Mouse (Mus musculus): ENCODE results near the gene Ptpn1.

- TF ChIP-seq CTCF (IDR thresholded peaks at IDR 0.05; ENCODE audit: low read depth, low read length) (no peak), TAL1 (conservative IDR thresholded peaks at IDR 0.05; ENCODE audit: low read depth, low read length) (no peak), GATA1 (IDR thresholded peaks at IDR 0.05; ENCODE audit: borderline replicate concordance, low read length) (no peak)
These were observed 29.6 kb upstream of the Ptpn1 start for GRCm38 (mm10) chr2:167902116-167902703.

All from G1E (cell line).